Mouse (Mus musculus) small intestine, adult 2 months (tissue): Measurements from ENCODE around the gene Ehbp1l1. TPM values are rescaled to one million over a fixed set of nuclear protein-coding genes. Genes with fewer than 3 reads are reported as not detected.

Source experiments
- H3K27ac ChIP-seq: fragments of 200-500 bp; 2 replicates; pipeline ENCODE4 v1.5.1; 2012; ENCODE audit warnings: low read depth, low read length, control low read depth, inconsistent platforms; ENCODE audit not compliant: insufficient read depth
- H3K27me3 ChIP-seq: fragments of 200-500 bp; 2 replicates; pipeline ENCODE4 v1.6.1; 2012; ENCODE audit warnings: mild to moderate bottlenecking, moderate library complexity, low read length, inconsistent platforms; ENCODE audit not compliant: control insufficient read depth, insufficient read depth
- H3K36me3 ChIP-seq: fragments of 200-500 bp; 2 replicates; pipeline ENCODE4 v1.6.1; 2012; ENCODE audit warnings: mild to moderate bottlenecking, low read length, control low read depth, inconsistent platforms; ENCODE audit not compliant: control insufficient read depth, insufficient read depth
- H3K4me1 ChIP-seq: fragments of 200-500 bp; 2 replicates; pipeline ENCODE4 v1.6.1; 2012; ENCODE audit warnings: low read length, inconsistent platforms, mixed read lengths; ENCODE audit not compliant: control insufficient read depth, insufficient read depth, insufficient read length
- H3K4me3 ChIP-seq: fragments of 200-500 bp; 2 replicates; pipeline ENCODE4 v1.5.1; 2012; ENCODE audit warnings: low read depth, mild to moderate bottlenecking, control low read depth, inconsistent platforms, low read length, moderate library complexity
- CTCF ChIP-seq: fragments of 200-500 bp; IDR thresholded peaks from 2 replicates; pipeline ENCODE4 v1.5.1; 2012; ENCODE audit warnings: low read depth, mild to moderate bottlenecking, control low read depth, inconsistent platforms, low read length, moderate library complexity, mixed read lengths; ENCODE audit not compliant: insufficient replicate concordance, insufficient read length; ENCODE audit errors: extremely low read depth
- POLR2A ChIP-seq: fragments of 200-500 bp; IDR thresholded peaks from 2 replicates; pipeline ENCODE4 v1.6.1; 2012; ENCODE audit warnings: low read depth, mild to moderate bottlenecking, control low read depth, inconsistent platforms, low read length, moderate library complexity
- WGBS: fragments of 180-500 bp; shearing (Covaris S2); methylation state at CpG from one replicate; pipeline ENCODE4 v1.1.7; 2018; 5-methylcytosine and 5-hydroxymethylcytosine counted together
- polyA plus RNA-seq: library from polyadenylated mRNA; depleted of rRNA; stranded (reverse); fragments of >200 nt; gene quantifications from 2 replicates; pipeline ENCODE4 v1.2.3, GENCODE M21; 2012

Ehbp1l1 gene
- polyA plus RNA-seq, 1 experiment = 100 TPM

DNA sequence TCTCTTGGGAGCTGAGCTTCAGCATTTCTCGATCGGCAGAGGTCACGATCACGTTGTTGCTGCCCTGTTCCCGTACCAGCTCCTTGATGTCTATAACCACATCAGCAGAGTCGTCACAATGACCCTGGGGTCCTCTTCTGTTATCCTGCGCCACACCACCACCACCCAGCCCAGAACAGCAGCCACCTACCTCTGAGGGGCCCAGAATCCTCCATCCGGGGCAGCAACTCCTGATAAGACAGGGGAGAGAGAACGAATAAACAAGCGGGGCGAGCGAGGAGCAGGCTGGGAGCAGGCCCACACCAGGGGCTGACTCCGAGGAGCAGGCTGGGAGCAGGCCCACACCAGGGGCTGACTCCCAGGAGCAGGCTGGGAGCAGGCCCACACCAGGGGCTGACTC lies 39.7 kb downstream of the Ehbp1l1 start:
- 92% methylated on average over 13 of the region's 13 CpGs for WGBS
- Histone ChIP-seq H3K36me3 (peaks cover 46% of the 10 kb centered on the region), H3K4me1 (peaks cover 14% of the 10 kb centered on the region), H3K27me3 (no peaks in the 10 kb centered on the region), H3K4me3 (no peak overlapping the region), H3K27ac (no peak overlapping the region)
- TF ChIP-seq POLR2A = no peak

DNA sequence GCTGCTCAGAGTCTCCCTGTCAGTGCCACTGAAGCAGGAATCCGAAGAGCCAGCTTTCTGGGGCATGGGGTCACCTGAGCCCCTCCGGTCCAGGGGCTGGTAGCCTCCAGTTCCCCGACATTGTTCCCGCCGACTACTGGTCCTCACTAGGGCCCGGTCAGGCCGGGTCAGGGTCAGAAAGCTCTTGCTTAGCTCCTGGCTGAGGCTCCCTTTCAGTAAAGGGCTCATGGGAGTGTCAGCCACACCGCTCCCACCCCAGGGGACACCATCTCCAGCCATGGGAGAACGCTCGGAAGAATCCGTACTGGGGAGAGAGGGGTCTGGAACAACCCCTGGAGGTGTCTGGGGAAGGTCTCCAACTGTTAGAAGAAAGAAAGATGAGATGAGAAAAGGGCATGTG lies 40.3 kb downstream of the Ehbp1l1 start:
- 97% methylated on average over 11 of the region's 11 CpGs for WGBS
- TF ChIP-seq POLR2A (no peak), CTCF (no peak)
- no peak overlapping the region for H3K27ac ChIP-seq
- H3K4me1 ChIP-seq = peaks cover 9% of the 10 kb centered on the region
- H3K36me3 ChIP-seq = peaks cover 51% of the 10 kb centered on the region
- no peaks in the 10 kb centered on the region for H3K27me3 ChIP-seq
- no peak overlapping the region for H3K4me3 ChIP-seq

DNA sequence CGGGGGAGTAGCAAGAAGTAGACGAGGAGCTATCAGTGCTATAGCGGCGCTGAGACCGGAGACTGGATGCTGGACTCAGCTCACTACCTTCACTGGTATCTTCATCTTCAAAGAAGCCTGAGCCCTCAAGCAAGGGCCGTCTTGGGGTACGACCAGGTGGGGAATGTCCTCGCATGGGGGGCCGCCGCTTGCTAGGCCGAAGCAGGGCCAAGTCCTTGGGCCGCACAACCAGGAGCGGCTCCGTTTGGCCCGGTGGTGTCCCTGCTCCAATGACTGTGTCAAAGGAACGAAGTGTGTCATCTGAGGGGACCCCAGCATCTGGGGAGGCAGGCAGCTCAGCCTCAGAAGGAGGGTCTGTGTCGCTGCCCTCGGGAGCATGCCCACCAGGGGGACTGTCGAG lies 40.7 kb downstream of the Ehbp1l1 start:
- Histone ChIP-seq H3K27ac (no peak overlapping the region), H3K4me1 (peaks cover 5% of the 10 kb centered on the region), H3K4me3 (no peak overlapping the region), H3K36me3 (peaks cover 55% of the 10 kb centered on the region), H3K27me3 (no peaks in the 10 kb centered on the region)
- 96% methylated on average over 19 of the region's 19 CpGs for WGBS
- TF ChIP-seq CTCF (no peak), POLR2A (no peak)

DNA sequence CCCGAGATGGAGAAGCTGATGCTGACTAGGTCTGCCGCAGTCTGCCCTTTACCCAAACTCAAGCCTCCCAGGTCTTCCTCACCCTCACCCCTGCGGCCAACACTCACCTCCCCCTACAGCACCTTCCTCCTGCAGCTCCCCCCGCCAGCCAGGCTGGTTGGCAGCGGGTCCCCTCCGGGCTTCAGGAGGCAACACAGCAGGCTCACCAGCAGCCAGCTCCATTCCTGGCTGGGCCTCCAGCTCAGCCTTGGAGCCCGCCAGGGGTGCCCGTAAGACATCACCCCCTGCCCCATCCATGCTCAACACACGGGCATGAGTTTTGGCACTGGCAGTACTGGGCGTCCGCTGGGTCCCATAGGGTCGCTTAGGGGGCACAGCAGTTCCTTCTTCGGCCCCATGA lies 41.1 kb downstream of the Ehbp1l1 start:
- TF ChIP-seq CTCF = no peak
- TF ChIP-seq POLR2A = no peak
- 90% methylated on average over 13 of the region's 13 CpGs for WGBS
- H3K4me1 ChIP-seq = peaks cover 3% of the 10 kb centered on the region
- no peaks in the 10 kb centered on the region for H3K27me3 ChIP-seq
- peaks cover 58% of the 10 kb centered on the region for H3K36me3 ChIP-seq
- no peak overlapping the region for H3K27ac ChIP-seq
- no peak overlapping the region for H3K4me3 ChIP-seq

DNA sequence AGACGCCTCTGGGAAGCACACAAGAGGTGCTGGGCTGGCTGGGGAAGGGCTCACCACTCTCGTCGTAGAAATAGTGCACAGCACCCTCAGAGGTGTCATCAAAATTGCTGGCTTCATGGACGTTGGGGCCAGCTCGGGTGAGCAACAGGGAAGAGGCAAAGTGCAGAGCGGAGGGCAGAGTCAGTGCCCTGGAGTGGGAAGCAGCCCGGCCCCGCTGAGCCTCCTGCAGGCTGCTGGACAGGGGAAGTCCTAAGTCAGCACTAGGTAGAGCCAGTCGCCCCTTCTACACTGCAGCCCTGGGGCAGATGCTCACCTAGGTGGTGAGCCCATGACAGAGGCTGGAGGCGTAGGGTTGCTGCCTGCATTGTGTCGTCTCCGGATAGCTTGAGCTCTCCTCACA lies 41.9 kb downstream of the Ehbp1l1 start:
- Histone ChIP-seq H3K27ac (no peak overlapping the region), H3K4me1 (peaks cover 3% of the 10 kb centered on the region), H3K4me3 (no peak overlapping the region), H3K36me3 (peaks cover 66% of the 10 kb centered on the region), H3K27me3 (no peaks in the 10 kb centered on the region)
- 93% methylated on average over 12 of the region's 12 CpGs for WGBS
- TF ChIP-seq POLR2A = no peak
- no peak for TF ChIP-seq CTCF

DNA sequence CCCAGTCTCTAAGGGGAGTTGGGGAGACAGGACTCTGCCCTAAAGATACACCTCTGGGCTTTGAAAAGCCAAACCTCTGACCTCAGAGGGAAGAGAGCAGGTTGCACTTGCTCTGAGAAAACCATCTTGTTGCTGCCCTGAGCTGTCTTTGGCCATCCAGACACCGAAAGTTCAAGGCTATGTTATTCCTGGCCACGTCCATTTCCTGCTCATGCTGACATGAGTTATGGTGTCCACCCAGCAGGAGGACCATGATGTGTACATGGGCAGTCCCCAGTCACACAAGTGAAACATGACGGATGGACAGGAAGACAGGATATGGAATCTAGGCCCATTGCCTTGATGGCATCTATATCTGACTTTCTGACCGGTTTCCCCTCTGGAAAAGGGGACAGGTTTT lies 45.7 kb downstream of the Ehbp1l1 start:
- Histone ChIP-seq H3K4me1 (no peaks in the 10 kb centered on the region), H3K27me3 (no peaks in the 10 kb centered on the region), H3K27ac (no peak overlapping the region), H3K36me3 (peaks cover 83% of the 10 kb centered on the region), H3K4me3 (no peak overlapping the region)
- WGBS = 91% methylated on average over 4 of the region's 4 CpGs
- TF ChIP-seq CTCF = no peak
- TF ChIP-seq POLR2A = no peak

DNA sequence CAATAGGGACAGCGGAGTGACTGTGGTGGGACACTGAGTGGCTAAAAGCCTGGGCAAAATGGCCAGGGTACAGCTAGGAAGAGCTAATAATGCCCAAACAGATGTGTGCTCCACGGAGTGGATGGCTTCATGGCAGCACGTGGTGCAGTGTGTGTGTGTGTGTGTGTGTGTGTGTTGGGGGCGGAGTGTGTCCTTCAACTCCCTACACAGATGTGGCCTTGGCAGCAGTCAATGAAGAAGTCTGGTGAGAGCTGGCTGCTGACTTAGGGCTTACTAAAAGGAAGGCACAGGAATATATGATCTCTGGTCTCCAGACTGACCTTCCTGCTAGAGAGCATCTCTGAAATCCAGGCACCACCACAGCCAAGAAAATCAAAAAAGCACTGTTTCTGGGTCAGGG lies 57.7 kb downstream of the Ehbp1l1 start:
- H3K4me3 ChIP-seq = no peak overlapping the region
- WGBS = 76% methylated on average over 4 of the region's 4 CpGs
- no peaks in the 10 kb centered on the region for H3K27me3 ChIP-seq
- TF ChIP-seq CTCF = no peak
- no peak for TF ChIP-seq POLR2A
- peaks cover 4% of the 10 kb centered on the region; the same call in 1 of the 2 replicates for H3K4me1 ChIP-seq
- H3K27ac ChIP-seq = no peak overlapping the region
- H3K36me3 ChIP-seq = peaks cover 53% of the 10 kb centered on the region

DNA sequence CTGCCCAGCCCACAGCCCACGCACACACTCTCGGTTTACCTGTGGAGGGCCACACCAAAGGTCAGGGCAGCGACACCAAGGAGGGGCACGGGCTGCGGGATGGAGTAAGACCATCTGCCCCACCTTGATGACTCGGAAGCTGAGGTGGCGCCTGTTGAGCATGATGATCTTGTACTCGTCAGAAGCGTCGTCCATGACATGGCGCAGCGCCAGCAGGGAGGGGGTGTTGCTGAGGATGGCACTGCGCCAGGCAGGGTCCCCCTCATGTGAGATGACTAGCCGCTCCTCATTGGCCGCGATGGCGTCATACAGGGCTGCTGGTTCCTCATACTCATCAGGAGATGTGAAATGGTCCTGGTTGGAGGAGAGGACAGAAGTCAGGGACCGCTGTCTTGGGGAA lies 59.7 kb downstream of the Ehbp1l1 start:
- TF ChIP-seq CTCF (no peak), POLR2A (no peak)
- H3K27ac ChIP-seq = no peak overlapping the region
- no peaks in the 10 kb centered on the region for H3K27me3 ChIP-seq
- WGBS = 94% methylated on average over 18 of the region's 18 CpGs
- peaks cover 35% of the 10 kb centered on the region for H3K36me3 ChIP-seq
- peaks cover 7% of the 10 kb centered on the region for H3K4me1 ChIP-seq
- H3K4me3 ChIP-seq = no peak overlapping the region
